Mouse (Mus musculus): ENCODE results near the gene Ace3. TPM values are rescaled to one million over a fixed set of nuclear protein-coding genes. Genes with fewer than 3 reads are reported as not detected.

Ace3 gene
- polyA plus RNA-seq, 1 experiment from 2014 or later: not detected

GRCm38 (mm10) chr11:105989446-105989845 lies 5.0 kb upstream of the Ace3 start:
- H3K27me3 ChIP-seq (replicated peaks): no peaks in the 10 kb centered on the region
- 78% methylated on average over 6 of the region's 6 CpGs for WGBS
- ATAC-seq (replicated peaks): no peak
- no peaks in the 10 kb centered on the region for H3K4me1 ChIP-seq
- no peaks in the 10 kb centered on the region for H3K9me3 ChIP-seq
- no peak overlapping the region for H3K4me3 ChIP-seq
- no peak overlapping the region for H3K4me2 ChIP-seq
- no peak overlapping the region for H3K27ac ChIP-seq
- H3K36me3 ChIP-seq (replicated peaks): no peaks in the 10 kb centered on the region
- no peak overlapping the region for H3K9ac ChIP-seq

GRCm38 (mm10) chr11:105990231-105990630 lies 4.2 kb upstream of the Ace3 start:
- Histone ChIP-seq H3K4me2 (no peak overlapping the region), H3K9me3 (no peaks in the 10 kb centered on the region), H3K36me3 (replicated peaks) (no peaks in the 10 kb centered on the region), H3K4me1 (no peaks in the 10 kb centered on the region), H3K4me3 (no peak overlapping the region), H3K27ac (no peak overlapping the region), H3K27me3 (replicated peaks) (no peaks in the 10 kb centered on the region), H3K9ac (no peak overlapping the region)
- no peak for ATAC-seq (replicated peaks)
- WGBS: 61% methylated on average over 2 of the region's 2 CpGs

DNA sequence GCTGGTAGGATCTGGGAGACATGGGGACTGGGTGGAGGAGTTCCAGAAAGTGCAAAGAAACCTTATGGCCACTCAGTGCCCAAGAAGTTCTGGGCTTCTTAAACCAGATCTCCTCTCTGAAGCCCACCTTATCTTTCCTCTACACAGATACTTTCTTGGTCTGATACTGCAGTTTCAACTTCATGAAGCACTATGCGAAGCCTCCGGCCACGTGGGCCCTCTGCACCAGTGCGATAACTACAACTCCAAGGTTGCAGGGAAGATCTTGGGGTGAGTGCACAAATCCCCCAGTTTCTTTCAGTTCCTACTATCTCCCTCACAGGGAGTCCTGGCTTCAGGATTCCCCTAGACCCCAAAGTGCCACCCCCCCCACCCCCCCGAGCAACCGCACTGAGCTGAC lies 5.6 kb downstream of the Ace3 start:
- ATAC-seq (replicated peaks): no peak
- H3K27me3 ChIP-seq (replicated peaks): no peaks in the 10 kb centered on the region
- H3K4me2 ChIP-seq: no peak overlapping the region
- H3K4me3 ChIP-seq: no peak overlapping the region
- H3K36me3 ChIP-seq (replicated peaks): no peaks in the 10 kb centered on the region
- no peak overlapping the region for H3K9ac ChIP-seq
- H3K9me3 ChIP-seq: no peaks in the 10 kb centered on the region
- WGBS: 95% methylated on average over 6 of the region's 6 CpGs
- H3K4me1 ChIP-seq: no peaks in the 10 kb centered on the region
- no peak overlapping the region for H3K27ac ChIP-seq

- 46% methylated on average over 4 of the region's 4 CpGs for WGBS
- no peak for ATAC-seq (replicated peaks)
- no peaks in the 10 kb centered on the region for H3K9me3 ChIP-seq
Measured at GRCm38 (mm10) chr11:106001718-106002117, 7.2 kb downstream of the Ace3 start.

GRCm38 (mm10) chr11:106004576-106004975 lies 10.1 kb downstream of the Ace3 start:
- Histone ChIP-seq H3K27me3 (replicated peaks) (no peaks in the 10 kb centered on the region), H3K9ac (no peak overlapping the region), H3K36me3 (replicated peaks) (no peaks in the 10 kb centered on the region), H3K4me1 (peaks cover 4% of the 10 kb centered on the region), H3K4me2 (no peak overlapping the region), H3K27ac (no peak overlapping the region), H3K4me3 (no peak overlapping the region), H3K9me3 (no peaks in the 10 kb centered on the region)
- no peak for ATAC-seq (replicated peaks)
- WGBS: 89% methylated on average over 1 of the region's 1 CpGs

More at GRCm38 (mm10) chr11:106001718-106002117, 7.2 kb downstream of the Ace3 start:
- no peak overlapping the region for H3K9ac ChIP-seq
- no peaks in the 10 kb centered on the region for H3K27me3 ChIP-seq (replicated peaks)
- no peaks in the 10 kb centered on the region for H3K4me1 ChIP-seq
- no peaks in the 10 kb centered on the region for H3K36me3 ChIP-seq (replicated peaks)
- no peak overlapping the region for H3K27ac ChIP-seq
- no peak overlapping the region for H3K4me2 ChIP-seq
- H3K4me3 ChIP-seq: no peak overlapping the region

DNA sequence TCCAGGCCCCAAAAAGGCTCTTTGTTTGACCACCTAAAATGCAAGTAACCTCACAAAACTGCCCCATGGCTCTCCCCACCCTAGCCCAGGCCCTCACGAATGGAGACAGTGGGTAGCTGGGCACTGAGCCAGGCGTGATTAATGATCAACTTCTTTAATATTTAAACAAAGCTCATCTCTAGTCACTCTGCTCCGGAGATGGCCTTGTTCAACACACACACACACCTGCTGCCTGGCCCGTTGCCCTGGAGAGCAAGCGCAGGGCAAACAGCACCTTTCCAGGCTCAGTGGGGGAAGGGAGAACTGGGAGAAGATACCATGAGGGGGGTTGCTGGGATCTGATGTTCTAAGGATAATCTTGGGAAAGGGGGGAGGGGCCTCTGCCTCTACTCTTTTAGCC lies 11.5 kb downstream of the Ace3 start:
- H3K4me2 ChIP-seq: no peak overlapping the region
- H3K27ac ChIP-seq: no peak overlapping the region
- H3K4me3 ChIP-seq: no peak overlapping the region
- H3K4me1 ChIP-seq: peaks cover 4% of the 10 kb centered on the region
- WGBS: 38% methylated on average over 5 of the region's 5 CpGs
- H3K9ac ChIP-seq: no peak overlapping the region
- H3K9me3 ChIP-seq: no peaks in the 10 kb centered on the region
- no peaks in the 10 kb centered on the region for H3K36me3 ChIP-seq (replicated peaks)
- 0 out of 2 replicates have a peak, but pooled peaks cover 4% of the 10 kb centered on the region for H3K27me3 ChIP-seq (replicated peaks)
- ATAC-seq (replicated peaks): no peak

DNA sequence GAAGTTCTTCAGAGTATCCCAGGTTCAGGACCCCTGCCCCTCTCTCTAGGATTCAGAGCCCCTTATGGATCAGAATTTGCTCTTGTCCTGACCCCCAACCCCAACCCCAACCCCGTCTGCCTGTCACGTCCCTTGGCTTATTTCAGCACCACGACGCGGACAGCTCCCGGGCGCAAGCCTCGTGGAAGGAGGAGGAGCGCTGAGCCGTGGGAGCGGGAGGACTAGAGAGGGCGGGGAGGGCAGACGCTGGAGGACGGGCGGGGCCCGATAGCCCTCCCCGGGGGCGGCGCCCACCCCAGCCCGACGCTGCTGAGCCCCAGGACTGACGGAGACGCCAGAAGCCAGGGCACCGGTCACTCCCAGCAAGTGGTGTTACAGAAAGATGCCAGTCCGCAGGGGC lies 13.3 kb downstream of the Ace3 start, which contains the start of gene Kcnh6:
Gene Kcnh6 (plus strand): TSS at position 304 of the 400 bp plus-strand sequence.
- Histone ChIP-seq H3K36me3 (replicated peaks) (no peaks in the 10 kb centered on the region), H3K27me3 (replicated peaks) (0 out of 2 replicates have a peak, but pooled peaks cover 4% of the 10 kb centered on the region), H3K27ac (no peak within 1 kb of the TSS), H3K4me1 (peaks cover 4% of the 10 kb centered on the region), H3K9me3 (no peaks in the 10 kb centered on the region), H3K4me2 (peak within 1 kb of the TSS; percentile 48), H3K4me3 (0 out of 2 replicates have a peak within 1 kb of the TSS, but pooled peaks have one; percentile 7), H3K9ac (no peak within 1 kb of the TSS)
- WGBS: 1% methylated on average over 25 of the region's 25 CpGs
- no peak for ATAC-seq (replicated peaks)

DNA sequence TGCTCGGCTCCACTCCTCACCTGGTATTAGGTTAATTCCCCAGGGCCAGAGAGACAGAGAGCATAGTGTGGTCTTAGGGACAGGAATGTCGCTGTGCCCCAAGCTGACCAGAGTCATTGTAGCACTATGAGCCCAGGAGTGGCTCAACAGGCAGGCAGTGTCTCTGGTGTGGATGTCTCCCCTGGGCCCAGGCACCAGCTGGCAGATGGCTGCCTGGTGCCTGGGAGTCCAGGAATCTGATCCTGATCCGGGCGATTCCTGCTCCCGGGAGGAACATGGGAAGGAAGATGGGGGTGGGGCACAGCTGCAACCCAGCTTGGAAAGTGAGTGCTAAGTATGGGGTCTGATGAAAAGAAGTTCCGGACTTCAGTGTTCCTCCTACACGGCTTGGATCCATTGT lies 18.2 kb downstream of the Ace3 start:
- H3K27ac ChIP-seq: no peak overlapping the region
- H3K9ac ChIP-seq: no peak overlapping the region
- peaks cover 11% of the 10 kb centered on the region for H3K4me1 ChIP-seq
- no peaks in the 10 kb centered on the region for H3K36me3 ChIP-seq (replicated peaks)
- H3K9me3 ChIP-seq: no peaks in the 10 kb centered on the region
- WGBS: 50% methylated on average over 7 of the region's 7 CpGs
- H3K4me2 ChIP-seq: no peak overlapping the region
- no peak overlapping the region for H3K4me3 ChIP-seq
- H3K27me3 ChIP-seq (replicated peaks): 0 out of 2 replicates have a peak, but pooled peaks cover 4% of the 10 kb centered on the region
- no peak for ATAC-seq (replicated peaks)

GRCm38 (mm10) chr11:106013556-106014225 lies 19.2 kb downstream of the Ace3 start:
- ATAC-seq (replicated peaks): peak; percentile 58; the same call in 1 of the 2 replicates
- no peak overlapping the region for H3K9ac ChIP-seq

DNA sequence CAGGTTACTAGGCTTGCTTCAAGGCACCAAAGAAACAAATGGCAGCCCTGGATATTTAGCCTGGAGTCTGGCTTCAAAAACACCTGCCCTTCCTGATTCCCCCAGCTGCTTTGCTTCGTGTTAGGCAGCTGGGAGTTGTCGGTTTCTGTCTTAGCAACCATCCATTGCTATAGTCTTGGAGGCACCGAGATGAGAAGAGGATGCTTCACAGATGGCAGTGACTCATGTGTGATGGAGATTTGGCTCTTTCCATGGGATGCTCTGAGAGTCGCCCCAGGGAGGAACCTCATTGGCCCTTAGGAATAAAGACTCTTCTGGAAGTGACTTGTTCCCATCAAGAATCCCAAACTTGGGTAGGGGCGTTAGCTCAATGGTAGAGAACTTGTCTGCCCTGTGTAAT lies 22.0 kb downstream of the Ace3 start:
- H3K4me1 ChIP-seq: peaks cover 25% of the 10 kb centered on the region
- H3K9ac ChIP-seq: no peak overlapping the region
- 86% methylated on average over 5 of the region's 5 CpGs for WGBS
- no peaks in the 10 kb centered on the region for H3K27me3 ChIP-seq (replicated peaks)
- no peak overlapping the region for H3K4me3 ChIP-seq
- H3K9me3 ChIP-seq: no peaks in the 10 kb centered on the region
- no peak overlapping the region for H3K4me2 ChIP-seq
- H3K27ac ChIP-seq: no peak overlapping the region
- no peak for ATAC-seq (replicated peaks)
- H3K36me3 ChIP-seq (replicated peaks): no peaks in the 10 kb centered on the region

More at GRCm38 (mm10) chr11:106013556-106014225, 19.2 kb downstream of the Ace3 start:
- H3K4me1 ChIP-seq: peaks cover 7% of the 10 kb centered on the region; the same call in 1 of the 2 replicates
- H3K36me3 ChIP-seq (replicated peaks): no peaks in the 10 kb centered on the region
- H3K4me3 ChIP-seq: no peak overlapping the region
- H3K27ac ChIP-seq: no peak overlapping the region
- H3K9me3 ChIP-seq: no peaks in the 10 kb centered on the region
- H3K4me2 ChIP-seq: no peak overlapping the region
- WGBS: 66% methylated on average over 11 of the region's 11 CpGs
- 0 out of 2 replicates have a peak, but pooled peaks cover 4% of the 10 kb centered on the region for H3K27me3 ChIP-seq (replicated peaks)

DNA sequence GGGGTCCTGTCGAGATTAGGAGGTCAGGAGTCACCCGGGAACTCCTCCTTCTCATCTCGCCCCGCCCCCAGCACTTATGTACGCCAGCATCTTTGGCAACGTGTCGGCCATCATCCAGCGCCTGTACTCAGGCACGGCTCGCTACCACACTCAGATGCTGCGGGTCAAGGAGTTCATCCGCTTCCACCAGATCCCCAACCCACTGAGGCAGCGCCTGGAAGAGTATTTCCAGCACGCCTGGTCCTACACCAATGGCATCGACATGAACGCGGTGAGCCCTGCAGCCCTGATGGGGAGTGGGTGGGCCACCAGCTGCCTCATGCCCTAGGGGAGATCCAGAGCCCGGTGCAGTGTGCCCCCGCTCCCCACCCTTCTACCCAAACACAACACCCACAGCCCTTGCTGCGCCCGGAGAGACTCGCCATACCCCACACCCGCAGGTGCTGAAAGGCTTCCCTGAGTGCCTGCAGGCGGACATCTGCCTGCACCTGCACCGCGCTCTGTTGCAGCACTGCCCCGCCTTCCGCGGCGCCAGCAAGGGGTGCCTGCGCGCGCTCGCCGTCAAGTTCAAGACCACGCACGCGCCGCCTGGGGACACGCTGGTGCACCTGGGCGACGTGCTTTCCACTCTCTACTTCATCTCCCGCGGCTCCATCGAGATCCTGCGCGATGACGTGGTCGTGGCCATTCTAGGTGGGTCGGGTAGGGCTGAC lies 25.7 kb downstream of the Ace3 start:
- no peaks in the 10 kb centered on the region for H3K36me3 ChIP-seq (replicated peaks)
- peaks cover 18% of the 10 kb centered on the region for H3K4me1 ChIP-seq
- peak overlapping the region; percentile 52 for H3K4me3 ChIP-seq
- H3K9me3 ChIP-seq: no peaks in the 10 kb centered on the region
- H3K27me3 ChIP-seq (replicated peaks): no peaks in the 10 kb centered on the region
- H3K4me2 ChIP-seq: peak overlapping the region; percentile 85
- 1% methylated on average over 49 of the region's 50 CpGs for WGBS
- H3K9ac ChIP-seq: peak overlapping the region; percentile 63
- peak overlapping the region; percentile 78 for H3K27ac ChIP-seq
- peak; percentile 83 for ATAC-seq (replicated peaks)

DNA sequence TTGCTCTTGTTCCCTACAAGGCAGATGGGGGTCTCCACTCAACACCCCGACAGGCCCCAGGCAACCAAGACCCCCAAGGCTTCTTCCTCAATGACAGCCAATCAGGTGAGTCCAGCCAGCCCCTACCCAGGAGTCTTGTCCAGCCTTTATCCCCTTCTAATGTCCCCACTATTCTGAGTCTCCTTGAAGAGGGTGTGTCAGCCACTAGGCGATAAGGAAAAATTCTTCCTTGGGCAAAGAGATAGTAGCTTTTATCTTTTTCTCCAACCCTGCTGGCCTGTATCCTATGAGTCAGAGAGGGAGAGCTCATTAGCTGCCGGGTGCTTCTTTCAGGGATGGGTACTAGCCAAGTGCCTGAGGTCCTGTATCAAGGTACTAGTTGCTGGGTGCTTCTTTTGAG lies 31.3 kb downstream of the Ace3 start:
- 89% methylated on average over 3 of the region's 3 CpGs for WGBS

More for the DNA sequence above, 31.3 kb downstream of the Ace3 start:
- Histone ChIP-seq H3K27ac (no peak overlapping the region), H3K4me1 (peaks cover 6% of the 10 kb centered on the region), H3K9ac (no peak overlapping the region), H3K36me3 (replicated peaks) (no peaks in the 10 kb centered on the region), H3K27me3 (replicated peaks) (no peaks in the 10 kb centered on the region), H3K9me3 (no peaks in the 10 kb centered on the region), H3K4me3 (no peak overlapping the region), H3K4me2 (no peak overlapping the region)
- ATAC-seq (replicated peaks): no peak

Measured in midbrain, embryonic 15.5 days (tissue).